Mouse (Mus musculus): ENCODE data around the gene Tmem266.

Gene Tmem266
- long read RNA-seq, experiment 1, result 0 reads
- long read RNA-seq, experiment 2, result 0 reads

DNA sequence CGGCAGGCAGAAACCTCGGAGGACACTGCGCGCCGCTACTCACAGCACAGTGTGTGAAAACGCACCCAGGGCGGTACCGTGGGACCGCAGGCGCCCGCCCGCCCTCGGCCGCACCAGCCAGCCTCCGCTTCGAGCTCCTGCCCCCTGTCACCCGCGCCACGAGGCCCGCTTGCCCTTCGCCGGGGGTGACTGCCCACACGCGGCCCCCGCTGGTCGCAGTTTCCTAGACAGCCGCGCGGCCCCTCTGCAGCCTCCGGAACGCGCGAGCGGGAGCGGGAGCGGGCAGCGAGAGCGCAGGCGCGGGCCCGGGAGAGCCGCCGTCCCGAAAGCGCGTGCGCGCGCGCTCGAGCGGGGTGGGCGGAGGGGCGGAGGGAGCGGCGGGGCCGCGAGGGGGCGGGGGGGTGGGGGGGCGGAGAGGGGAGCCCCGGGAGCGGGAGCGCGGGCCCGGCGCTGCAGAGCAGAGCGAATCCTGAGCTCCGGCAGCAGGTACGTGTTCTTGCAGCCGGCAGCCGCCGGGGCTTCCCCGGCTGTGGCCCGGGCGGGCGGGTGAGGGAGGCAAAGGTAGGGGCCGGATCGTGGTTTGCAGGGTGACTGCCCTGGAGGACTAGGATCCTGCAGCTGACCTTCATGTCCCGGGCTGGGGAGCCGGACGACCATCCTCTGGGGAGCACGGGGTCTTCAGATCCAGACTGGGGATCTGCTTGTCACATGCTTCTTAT lies at the start of gene Tmem266, which contains the start of gene Nrg4:
Gene Tmem266 (plus strand): TSS at position 399 of the 719 bp plus-strand sequence.
Gene Nrg4 (minus strand): TSS at position 330 of the 719 bp plus-strand sequence.
- intact Hi-C loops (cut with DNase I), result loop anchor here (5.0 kb wide), 1 partner anchor 56 kb away; no protein-coding TSS in a partner anchor

DNA sequence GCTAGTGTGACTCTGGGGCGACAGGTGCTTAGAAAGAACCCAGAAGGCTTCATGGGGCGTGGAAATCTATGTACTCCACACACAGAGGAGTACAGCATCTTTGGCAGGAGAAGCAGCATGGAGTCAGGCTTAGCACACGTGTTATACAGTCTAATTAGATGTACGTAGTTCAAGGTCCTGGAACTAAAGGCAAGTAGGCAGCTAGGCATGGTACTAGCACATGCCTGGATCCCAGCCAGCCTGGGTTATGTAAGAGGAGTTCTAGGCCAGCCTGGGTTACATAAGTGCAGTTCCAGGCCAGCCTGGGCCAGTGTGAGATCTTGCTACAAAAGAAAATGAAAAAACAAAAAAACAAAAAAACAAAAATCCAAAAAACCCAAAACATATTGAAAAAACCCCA lies 49.2 kb upstream of the Tmem266 start:
- intact Hi-C loops (cut with DNase I), result no loop called here

DNA sequence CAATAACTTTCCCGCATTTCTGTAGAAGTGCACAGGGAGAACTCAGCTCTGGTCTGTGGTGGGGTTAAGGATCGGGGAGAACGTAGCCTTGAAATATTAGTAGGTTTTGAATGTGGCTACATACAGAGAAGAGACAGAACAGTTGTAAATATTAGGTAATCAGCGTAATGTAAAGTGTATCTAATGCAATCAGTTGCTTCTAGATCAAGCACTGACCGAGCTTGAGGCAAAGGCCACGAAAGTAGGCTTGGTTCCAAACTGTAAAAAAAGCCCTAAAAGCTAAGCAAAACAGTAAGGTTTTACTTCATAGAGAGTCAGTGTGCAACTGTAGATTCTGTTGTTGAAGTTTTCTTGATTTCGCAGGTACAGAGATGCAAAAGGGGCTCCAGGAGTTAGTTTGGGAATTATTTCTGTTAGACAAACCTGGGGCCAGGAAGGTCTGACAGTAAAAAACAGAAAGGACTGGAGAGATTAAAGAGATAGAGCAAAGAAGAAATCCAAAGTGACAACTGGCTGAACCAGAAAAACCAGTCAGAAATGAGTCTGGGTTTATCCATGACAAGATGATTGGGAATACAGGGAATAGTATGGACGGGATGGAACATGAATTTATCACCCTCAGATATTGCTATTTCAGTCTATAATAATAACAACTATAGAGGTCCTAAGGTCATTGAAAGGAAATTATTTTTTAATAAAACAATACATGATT lies 47.4 kb upstream of the Tmem266 start:
- intact Hi-C loops (cut with DNase I), result no loop called here

DNA sequence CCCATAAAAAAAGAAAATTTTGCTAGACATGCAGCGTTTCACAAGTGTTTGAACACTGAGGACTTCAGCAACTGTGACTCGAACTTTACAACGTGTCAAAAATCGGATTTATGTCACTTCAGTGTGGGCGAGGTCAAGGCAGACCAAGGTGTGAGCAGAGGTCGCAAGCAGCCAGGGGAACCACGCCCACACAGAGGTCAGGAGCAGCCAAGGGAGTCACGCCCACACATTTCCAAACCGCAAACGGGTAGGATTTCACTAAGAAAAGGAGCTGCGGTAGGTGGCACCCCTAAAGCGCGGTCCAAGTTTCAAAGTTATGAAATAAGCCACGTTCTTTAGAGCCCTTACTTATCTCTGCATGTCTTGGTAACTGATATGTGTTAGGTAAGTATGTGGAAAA lies 43.2 kb upstream of the Tmem266 start:
- intact Hi-C loops (cut with DNase I), result no loop called here

DNA sequence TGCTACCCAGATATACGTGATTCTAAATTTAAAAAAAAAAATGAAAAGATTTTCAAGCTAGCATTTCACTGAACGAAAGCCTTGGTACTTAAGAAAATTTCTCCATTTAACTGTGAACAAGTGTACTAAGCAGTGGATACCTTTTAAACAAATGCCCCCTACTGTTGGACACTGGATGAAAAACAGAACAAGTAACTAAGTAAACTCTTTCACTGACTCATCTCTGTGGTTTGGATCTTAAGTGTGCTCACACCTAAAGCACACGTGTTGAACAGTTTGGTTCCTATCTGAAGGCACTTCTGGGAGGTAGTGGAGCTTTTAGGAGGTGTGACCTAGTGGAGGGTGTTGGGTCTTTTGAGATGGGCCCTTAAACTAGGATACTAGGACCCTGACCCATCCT lies 41.5 kb upstream of the Tmem266 start:
- intact Hi-C loops (cut with DNase I), result no loop called here

DNA sequence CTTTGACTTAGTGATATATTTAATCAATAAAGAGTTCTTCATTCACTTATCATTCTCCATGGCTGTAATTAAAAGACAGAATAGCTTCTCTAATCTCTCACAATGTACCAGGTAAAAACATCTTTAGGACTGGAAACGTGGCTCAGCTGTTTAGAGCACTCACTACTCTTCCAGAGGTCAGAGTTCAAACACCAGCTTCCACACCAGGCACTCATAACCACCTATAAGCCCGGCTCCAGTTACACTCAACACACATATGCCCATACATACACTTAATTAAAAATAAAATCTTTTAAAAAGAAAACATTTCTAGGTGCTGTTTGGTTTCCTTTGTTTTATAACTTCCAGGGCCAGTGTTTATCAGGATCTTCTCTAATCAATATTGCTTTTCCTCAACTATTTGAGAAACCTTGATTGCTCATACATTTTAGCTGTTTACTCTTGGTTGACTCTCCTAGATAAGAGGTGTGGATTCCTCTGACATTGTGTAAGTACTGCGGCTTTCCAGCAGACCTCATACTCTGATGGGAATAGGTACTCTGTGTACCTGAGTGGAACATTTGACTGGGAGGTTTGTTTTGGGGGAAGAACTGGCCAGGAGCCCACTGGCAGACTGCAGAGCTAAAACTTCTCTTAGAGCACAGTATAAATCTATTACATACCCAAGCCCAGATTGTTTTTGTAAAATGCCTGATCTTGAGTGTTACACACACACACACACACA lies 37.1 kb upstream of the Tmem266 start:
- intact Hi-C loops (cut with DNase I), result no loop called here

- intact Hi-C loops (cut with DNase I), result no loop called here
Measured at GRCm38 (mm10) chr9:55291966-55292365, 34.7 kb upstream of the Tmem266 start.

DNA sequence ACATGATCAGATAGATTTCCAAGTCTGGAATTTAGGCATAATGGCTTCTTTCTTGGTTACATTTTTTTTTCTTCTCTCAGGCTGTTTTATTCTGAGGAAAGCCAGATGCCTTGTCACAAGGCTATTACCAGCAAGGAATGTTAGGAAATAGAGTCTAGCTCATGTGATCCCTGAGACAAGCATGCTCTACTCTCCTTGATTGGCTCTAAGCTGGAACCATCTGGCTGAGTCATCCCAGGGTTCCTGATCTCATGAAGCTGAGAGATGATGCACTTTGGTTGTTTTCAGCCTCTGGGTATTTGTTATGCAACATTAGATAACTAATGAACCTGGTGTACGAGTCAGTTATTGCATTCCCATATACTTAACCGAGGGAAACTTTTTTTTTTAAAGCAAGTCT lies 30.5 kb upstream of the Tmem266 start:
- intact Hi-C loops (cut with DNase I), result no loop called here

DNA sequence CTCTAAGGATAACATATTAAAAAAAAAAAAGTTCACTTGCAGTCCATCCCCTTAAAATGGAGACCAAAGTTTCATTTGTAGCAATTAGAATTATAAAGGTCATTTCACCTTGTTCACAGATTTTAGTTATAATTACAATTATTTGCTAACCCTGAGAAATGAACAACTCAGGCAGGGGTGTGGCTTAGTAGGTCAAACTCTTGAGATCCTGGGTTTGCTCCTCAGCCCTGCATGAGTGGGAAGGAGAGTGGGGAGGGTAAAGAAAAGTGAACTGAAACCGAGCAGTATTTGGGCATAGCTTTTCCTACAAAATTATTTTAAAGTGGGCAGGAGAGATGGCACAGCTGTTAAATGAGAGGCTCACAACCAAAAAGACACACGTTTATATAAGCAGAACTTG lies 19.6 kb upstream of the Tmem266 start:
- intact Hi-C loops (cut with DNase I), result no loop called here

- intact Hi-C loops (cut with DNase I), result no loop called here
Measured at GRCm38 (mm10) chr9:55307557-55307956, 19.2 kb upstream of the Tmem266 start.

GRCm38 (mm10) chr9:55308455-55308854 lies 18.3 kb upstream of the Tmem266 start:
- intact Hi-C loops (cut with DNase I), result no loop called here

GRCm38 (mm10) chr9:55311560-55311959 lies 15.2 kb upstream of the Tmem266 start:
- intact Hi-C loops (cut with DNase I), result loop anchor here (2.0 to 5.0 kb wide), 2 partner anchors 164 to 289 kb away; partner anchors contain the start of gene Ube2q2

DNA sequence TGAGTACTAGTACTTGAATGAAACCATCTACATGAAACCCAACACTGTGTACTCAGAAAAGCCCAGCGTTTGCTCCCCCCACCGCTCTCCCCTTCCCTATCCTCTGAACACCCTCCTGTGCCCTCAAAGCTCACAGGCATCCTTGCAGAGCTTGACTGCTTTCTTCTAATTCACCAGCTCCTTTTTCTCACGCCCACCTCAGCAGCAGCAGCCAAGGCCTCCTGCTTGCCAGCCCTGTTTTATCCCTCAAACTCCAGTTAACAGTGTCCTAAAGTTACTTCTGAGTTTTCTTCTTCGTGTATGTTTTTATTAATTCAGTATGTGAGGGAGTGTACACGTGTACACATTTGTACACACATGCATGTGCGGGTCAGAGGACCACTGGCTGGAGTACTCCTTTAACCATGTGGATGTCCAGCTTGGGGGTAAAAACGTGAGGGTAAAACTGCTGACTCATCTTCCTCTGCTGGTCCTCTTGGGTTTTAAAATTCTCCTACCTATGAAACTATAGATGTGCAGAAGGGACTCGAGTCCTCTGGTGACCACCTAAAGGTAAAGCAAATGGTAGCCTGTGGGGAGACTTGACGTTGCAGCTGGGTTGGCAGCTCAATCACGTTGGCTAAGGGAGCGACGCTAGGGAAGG lies 13.0 kb upstream of the Tmem266 start:
- intact Hi-C loops (cut with DNase I), result loop anchor here (5.0 kb wide), 1 partner anchor 166 kb away; the partner anchor contains the start of gene Ube2q2

GRCm38 (mm10) chr9:55322641-55323040 lies 4.1 kb upstream of the Tmem266 start:
- intact Hi-C loops (cut with DNase I), result no loop called here

DNA sequence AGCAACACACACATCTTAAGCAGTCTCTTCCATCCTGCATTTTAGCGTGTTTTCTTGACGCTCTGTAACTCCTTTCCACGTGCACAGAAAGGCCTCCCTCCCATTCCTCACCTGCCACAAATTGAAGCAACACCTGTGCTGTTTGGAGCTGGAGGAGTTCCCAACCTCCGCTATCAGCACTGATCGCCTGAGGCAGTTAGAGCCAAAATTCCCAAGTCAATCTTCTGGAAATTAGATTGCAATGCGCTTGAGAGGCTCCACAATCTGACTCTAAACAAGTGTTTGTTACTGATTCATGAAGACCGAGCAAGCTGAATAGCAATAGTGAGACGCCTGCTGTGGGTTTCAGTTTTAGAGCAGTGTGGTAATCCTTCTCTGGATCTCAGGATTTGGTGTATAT lies 2.6 kb upstream of the Tmem266 start:
- intact Hi-C loops (cut with DNase I), result no loop called here

DNA sequence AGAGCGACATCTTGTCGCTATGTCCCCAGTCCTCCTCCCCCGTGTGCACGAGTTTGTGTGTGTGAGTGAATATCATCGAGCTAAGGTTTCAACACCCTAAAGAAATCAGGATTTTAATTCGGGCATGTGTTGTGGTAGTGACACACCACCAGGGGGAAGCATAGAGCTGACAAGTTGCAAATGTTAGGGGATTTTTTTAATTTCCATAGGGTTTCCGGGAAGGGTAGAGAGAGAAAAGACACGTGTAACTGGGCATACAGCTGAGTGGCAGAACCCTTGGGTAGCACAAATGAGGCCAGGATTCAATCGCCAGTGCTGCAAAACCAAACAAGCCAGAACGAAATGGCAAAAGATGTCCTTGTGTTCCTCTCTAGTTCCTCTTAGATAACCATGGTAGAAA lies 2.2 kb upstream of the Tmem266 start:
- intact Hi-C loops (cut with DNase I), result no loop called here

DNA sequence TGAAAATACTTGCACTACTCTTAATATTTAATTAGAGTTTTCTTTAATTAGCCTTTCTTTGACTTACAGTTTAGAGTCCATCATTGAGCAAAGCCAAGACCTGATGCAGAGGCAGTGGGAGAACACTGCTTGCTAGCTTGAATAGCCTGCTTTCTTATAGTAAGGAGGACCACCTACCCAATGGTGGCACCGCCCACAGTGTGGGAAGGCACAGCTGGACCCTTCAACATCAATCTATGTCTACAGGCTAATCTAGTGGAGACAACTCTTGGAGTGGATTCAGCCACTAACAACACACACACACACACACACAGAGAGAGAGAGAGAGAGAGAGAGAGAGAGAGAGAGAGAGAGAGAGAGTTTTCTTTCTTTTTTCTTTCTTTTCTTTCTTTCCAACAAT lies 1.7 kb upstream of the Tmem266 start:
- intact Hi-C loops (cut with DNase I), result loop anchor here (5.0 kb wide), 1 partner anchor 57 kb away; no protein-coding TSS in a partner anchor

- intact Hi-C loops (cut with DNase I), result loop anchor here (5.0 kb wide), 1 partner anchor 56 kb away; no protein-coding TSS in a partner anchor
Measured at GRCm38 (mm10) chr9:55325564-55326514, 874 bp upstream of the Tmem266 start.

GRCm38 (mm10) chr9:55327234-55327615 lies 512 bp downstream of the Tmem266 start:
- intact Hi-C loops (cut with DNase I), result loop anchor here (5.0 kb wide), 1 partner anchor 55 kb away; no protein-coding TSS in a partner anchor

Measured in adrenal gland (tissue).